Mouse (Mus musculus) right cerebral cortex, postnatal 14 days (tissue): ENCODE data around the gene Olfr318.
A peak's percentile ranks its signal among the peaks of the same experiment; 100 is the strongest.
"Not testable (repeated sequence)": the region's sequence is repeated elsewhere in the genome, so short reads cannot be mapped to it uniquely, and the experiment has no call there.

Experiments
- DNase-seq: peaks from one replicate; pipeline ENCODE4 v3.0.0; 2022

The Olfr318 gene

DNA sequence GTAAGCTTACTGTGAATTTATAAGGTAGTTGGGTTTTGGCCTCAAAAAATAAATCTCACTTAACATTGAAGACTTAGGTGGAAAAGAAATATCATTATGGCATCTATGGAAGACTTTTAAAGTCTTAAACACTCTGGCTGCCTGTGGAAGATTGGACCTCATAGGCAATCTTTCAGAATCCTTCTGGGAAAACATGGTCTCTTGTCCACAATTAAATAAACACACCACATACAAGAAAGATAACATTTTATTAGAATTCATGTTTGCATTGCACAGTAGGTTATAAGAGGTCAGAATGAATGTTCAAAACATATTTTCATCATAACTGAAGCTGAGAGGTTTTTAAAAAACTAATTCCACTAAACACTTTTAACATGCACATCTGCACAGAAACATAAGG, at the start of gene Olfr318:
Olfr318 (minus strand) TSS at position 101 of the 400 bp plus-strand sequence.
- DNase-seq: no peak

DNA sequence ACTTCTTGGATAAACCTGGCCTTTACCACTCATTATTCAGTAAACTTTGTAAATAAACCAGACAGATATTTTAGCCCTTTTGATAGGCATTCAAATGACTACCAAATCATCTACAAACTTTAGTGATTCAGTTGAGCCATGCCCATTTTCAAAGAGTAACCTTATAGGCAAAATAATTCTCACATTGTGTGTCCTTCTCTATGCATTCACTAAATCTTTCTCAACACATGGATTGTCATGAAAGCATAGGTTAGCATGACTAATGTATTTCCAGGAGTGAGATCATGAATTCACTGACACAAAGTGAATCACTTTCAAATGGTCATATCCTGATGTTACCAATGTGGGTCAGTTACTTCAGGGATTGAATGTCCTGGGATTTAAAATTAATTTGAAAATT, 49.1 kb upstream of the Olfr318 start, which contains the start of gene Olfr315:
Olfr315 (plus strand) TSS at position 301 of the 400 bp plus-strand sequence.
- DNase-seq: no peak

DNA sequence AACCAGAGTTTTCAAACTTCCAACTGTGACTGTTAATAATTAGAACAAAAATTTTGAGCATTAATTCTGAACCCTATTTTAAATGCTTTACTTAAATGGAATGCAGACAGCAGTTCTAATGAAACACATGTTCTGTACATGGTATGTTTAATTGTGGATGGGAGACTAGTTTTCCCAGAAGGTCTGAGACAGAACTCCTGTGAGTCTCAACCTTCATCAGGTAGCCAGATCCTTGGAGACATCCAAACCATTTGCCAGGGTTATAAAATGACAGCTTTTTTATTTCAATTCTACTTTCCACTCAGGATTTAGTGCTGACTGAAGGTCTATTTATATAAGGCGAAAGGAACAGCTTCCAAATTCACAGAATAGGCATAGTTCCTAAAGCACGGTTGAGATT, 28.6 kb upstream of the Olfr318 start, which contains the start of gene Olfr316:
Olfr316 (plus strand) TSS at position 301 of the 400 bp plus-strand sequence.
- no peak for DNase-seq

- peak; percentile 36 for DNase-seq
Observed at GRCm38 (mm10) chr11:58751096-58751495, 27.3 kb upstream of the Olfr318 start.

GRCm38 (mm10) chr11:58738792-58739262, 15.0 kb upstream of the Olfr318 start, which contains the start of gene Olfr317:
Gene Olfr317, minus strand, starts transcription at chr11:58739212.
- DNase-seq: no peak

DNA sequence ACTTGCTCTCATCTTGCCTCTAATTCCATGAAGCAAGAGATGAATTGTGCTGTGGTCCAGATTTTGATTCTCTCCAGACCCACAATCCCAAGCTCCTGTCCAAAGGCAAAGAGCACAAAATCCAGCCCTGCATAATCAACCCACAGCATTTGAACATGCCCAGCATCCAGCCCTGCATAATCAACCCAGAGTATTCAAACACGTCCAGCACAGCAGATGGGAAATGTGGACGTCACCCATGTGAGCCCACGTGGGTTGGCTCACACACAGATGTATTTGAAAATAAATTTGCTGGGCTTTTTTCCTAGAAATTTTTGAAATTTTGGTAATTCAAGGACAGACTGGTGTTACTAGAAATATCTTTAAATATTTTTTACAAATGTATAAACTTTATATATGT, 9.6 kb upstream of the Olfr318 start:
- peak; percentile 27 for DNase-seq

GRCm38 (mm10) chr11:58727896-58728650, 4.3 kb upstream of the Olfr318 start:
- not testable (repeated sequence) for DNase-seq

GRCm38 (mm10) chr11:58719701-58720100, 4.1 kb downstream of the Olfr318 start:
- no peak for DNase-seq

DNA sequence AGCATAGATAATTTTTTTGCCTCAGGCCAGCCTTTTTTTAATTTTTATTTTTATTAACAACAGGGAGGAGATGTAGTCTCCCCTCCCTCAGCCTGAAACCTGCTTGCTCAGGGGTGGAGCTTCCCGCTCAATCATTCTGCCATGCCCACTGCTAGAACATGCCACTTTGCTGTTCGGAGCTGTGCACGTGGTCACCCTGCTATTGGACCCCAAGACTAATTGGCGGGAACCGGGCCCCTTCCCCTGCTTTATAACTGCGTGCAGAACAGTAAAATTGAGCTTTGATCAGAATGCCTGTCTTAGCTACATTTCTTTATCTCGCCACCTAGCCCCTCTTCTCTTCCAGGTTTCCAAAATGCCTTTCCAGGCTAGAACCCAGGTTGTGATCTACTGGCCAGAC, 6.1 kb downstream of the Olfr318 start:
- DNase-seq: not testable (repeated sequence)

GRCm38 (mm10) chr11:58709086-58709485, 14.7 kb downstream of the Olfr318 start:
- DNase-seq: no peak

- DNase-seq: no peak
Observed at GRCm38 (mm10) chr11:58698862-58699261, 25.0 kb downstream of the Olfr318 start, which contains the start of gene Olfr319. Gene Olfr319, plus strand, starts transcription at chr11:58699162.

DNA sequence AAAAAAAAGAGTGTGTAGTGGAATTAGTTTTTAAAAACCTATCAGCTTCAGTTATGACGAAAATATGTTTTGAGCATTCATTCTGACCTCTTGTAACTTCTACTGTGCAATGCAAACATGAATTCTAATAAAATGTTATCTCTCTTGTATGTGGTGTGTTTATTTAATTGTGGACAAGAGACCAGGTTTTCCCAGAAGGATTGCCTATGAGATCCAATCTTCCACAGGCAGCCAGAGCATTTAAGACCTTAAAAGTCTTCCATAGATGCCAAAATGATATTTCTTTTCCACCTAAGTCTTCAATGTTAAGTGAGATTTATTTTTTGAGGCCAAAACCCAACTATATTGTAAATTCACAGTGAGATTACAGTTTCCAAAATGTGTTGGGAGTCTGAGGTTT, 43.0 kb downstream of the Olfr318 start, which contains the start of gene Olfr320:
Olfr320 (plus strand) TSS at position 301 of the 400 bp plus-strand sequence.
- DNase-seq: no peak

DNA sequence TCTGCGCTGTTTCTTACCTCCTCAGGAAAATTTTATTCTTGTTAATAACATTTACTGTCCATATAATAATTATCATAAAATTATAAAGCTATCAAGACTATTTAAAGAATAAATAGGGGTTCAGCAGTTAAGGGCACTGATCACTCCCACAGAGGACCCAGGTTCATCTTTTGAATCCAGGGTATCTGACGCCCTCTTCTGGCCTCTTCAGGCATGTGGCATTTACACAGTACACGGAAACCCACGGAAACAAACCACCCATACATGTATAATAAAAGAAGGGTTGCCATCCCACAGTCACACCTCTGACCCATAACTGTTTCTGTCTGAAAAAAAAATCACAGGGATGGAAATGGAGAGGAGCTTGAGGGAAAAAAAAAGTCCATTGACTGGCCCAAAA, 52.0 kb downstream of the Olfr318 start:
- DNase-seq: no peak

DNA sequence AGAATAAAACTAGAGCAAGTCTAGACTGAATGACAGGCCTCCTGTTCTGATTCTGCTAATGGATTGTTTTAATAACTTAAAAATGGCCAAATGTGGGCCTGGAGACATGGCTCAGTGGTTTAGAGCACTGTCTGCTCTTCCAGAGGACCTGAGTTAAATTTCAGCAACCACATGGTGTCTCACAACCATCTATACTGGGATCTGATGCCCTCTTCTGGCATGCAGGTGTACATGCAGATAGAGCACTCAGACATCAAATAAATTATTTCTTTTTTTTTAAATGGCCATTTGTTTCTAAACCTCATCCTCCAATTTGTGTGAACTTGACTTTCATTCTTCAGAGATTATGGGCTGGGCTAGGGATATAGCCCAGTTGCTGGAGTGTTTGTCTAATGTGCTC, 54.6 kb downstream of the Olfr318 start:
- no peak for DNase-seq
